Mouse (Mus musculus) hindbrain, embryonic 13.5 days (tissue): Measurements from ENCODE around the gene Cmbl. TPM values are rescaled to one million over a fixed set of nuclear protein-coding genes. Genes with fewer than 3 reads are reported as not detected.

Experiments used
- polyA plus RNA-seq: library from polyadenylated mRNA; unstranded; fragments of >200 nt; fragmentation: Nextera tagmentation; extraction: Ambion mirVana; gene quantifications from 2 replicates; pipeline ENCODE4 v1.2.1, GENCODE M21; 2015

The Cmbl gene
- polyA plus RNA-seq, 1 experiment from 2014 or later: 5.9 TPM

Other genes with a start within 250 kb of the Cmbl start
- 0.71 and 1.5 TPM in 2 replicates for gene Ankrd33b, start 197.7 kb upstream of the Cmbl start, polyA plus RNA-seq
- gene Ropn1l, start 111.7 kb upstream of the Cmbl start, polyA plus RNA-seq: 1.4 and 2.5 TPM in 2 replicates
- 68.2 and 69.6 TPM in 2 replicates for gene March6, start 34.3 kb upstream of the Cmbl start, polyA plus RNA-seq
- gene Cct5, start 36.4 kb downstream of the Cmbl start, polyA plus RNA-seq: 509 and 525 TPM in 2 replicates
- gene Fam173b, start 36.5 kb downstream of the Cmbl start, polyA plus RNA-seq: 11.2 and 11.5 TPM in 2 replicates